In the genomic region with DNA sequence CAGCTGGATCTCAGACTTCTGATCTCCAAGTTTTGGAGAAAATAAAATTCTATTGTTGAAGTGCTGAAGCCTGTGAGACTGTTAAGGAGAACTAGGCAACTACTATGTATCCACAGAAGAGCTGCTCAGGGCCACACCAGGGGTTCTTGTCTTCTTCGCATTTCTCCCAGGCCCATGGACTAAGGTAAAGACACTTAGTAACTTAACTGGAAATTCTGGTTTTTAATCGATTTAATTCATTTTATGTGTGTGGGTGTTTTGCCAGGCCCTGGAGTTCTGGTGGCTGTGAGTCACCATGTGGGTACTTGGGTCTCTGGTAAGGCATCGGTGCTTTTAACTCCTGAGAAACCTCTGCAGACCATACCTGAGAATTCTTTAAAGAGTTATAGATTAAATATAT, we compare ENCODE assay signal across 14 mouse cellular contexts. TPM values are rescaled to one million over a fixed set of nuclear protein-coding genes. Genes with fewer than 3 reads are reported as not detected.
A peak's percentile ranks its signal among the peaks of the same experiment; 100 is the strongest.
DNase-seq lines count a peak whose midpoint lies in the region; ATAC-seq and TF ChIP-seq lines count a peak whose summit lies in the region.
"Had no signal": no experiment of that assay in that cellular context is flagged by ENCODE, and none has a peak within 500 bp of the region (broad histone marks: within the 10 kb centered on the region; RNA-seq: fewer than 3 reads in every experiment).

No protein-coding gene starts in this region.

- H3K4me1 ChIP-seq in heart, embryonic 12.5 days (replicated peaks), result peaks cover 5% of the 10 kb centered on the region
- peaks cover 14% of the 10 kb centered on the region for H3K4me1 ChIP-seq in lung, embryonic 15.5 days
- H3K4me1 ChIP-seq in hindbrain, embryonic 11.5 days (replicated peaks; ENCODE audit: control insufficient read depth, insufficient read depth, low read length), result no peaks in the 10 kb centered on the region
- H3K4me1 ChIP-seq: embryonic facial prominence, embryonic 12.5 days had no signal

- no peak overlapping the region for H3K4me3 ChIP-seq in heart, embryonic 12.5 days
- no peak overlapping the region for H3K4me3 ChIP-seq in lung, embryonic 15.5 days
- no peak overlapping the region for H3K4me3 ChIP-seq in hindbrain, embryonic 11.5 days (ENCODE audit: low read depth, low read length)
- H3K4me3 ChIP-seq: embryonic facial prominence, embryonic 12.5 days; forebrain, embryonic 15.5 days; hindbrain, embryonic 15.5 days had no signal

- H3K9ac ChIP-seq in heart, embryonic 12.5 days, result no peak overlapping the region
- no peak overlapping the region for H3K9ac ChIP-seq in lung, embryonic 15.5 days
- H3K9ac ChIP-seq in hindbrain, embryonic 11.5 days (ENCODE audit: low read depth, low read length), result no peak overlapping the region
- H3K9ac ChIP-seq: embryonic facial prominence, embryonic 12.5 days; forebrain, embryonic 15.5 days; heart, embryonic 15.5 days; hindbrain, embryonic 15.5 days had no signal

- 80% methylated on average over 3 of the region's 3 CpGs for WGBS in heart, embryonic 12.5 days
- 54% methylated on average over 3 of the region's 3 CpGs for WGBS in lung, embryonic 15.5 days
- 90% methylated on average over 3 of the region's 3 CpGs for WGBS in hindbrain, embryonic 11.5 days

- no peak for ATAC-seq in heart, embryonic 12.5 days (ENCODE audit: insufficient number of reproducible peaks, low FRiP score)
- no peak for ATAC-seq in lung, embryonic 15.5 days (ENCODE audit: borderline replicate concordance, extremely low read depth, low FRiP score, low TSS enrichment)
- peak; percentile 14 for ATAC-seq in Patski
- ATAC-seq in hindbrain, embryonic 11.5 days (ENCODE audit: low FRiP score), result no peak

- POLR2A ChIA-PET in Patski (lab: Charles Lee), result interaction anchor here (1.0 to 1.8 kb wide), 2 partner anchors 11 to 22 kb away, joined by 3 to 4 read pairs; no protein-coding TSS in a partner anchor

- intact Hi-C loops in heart, postnatal 14 days (cut with DNase I), result no loop called here

- DNase-seq in heart, postnatal 14 days, result no peak
- DNase-seq in lung, postnatal 10 days, result no peak
- DNase-seq in 3T3-L1 (ENCODE audit: low read depth, low spot score) (peak; percentile 32), Patski (ENCODE audit: low read depth, low spot score) (no peak)
- DNase-seq in hindbrain, embryonic 11.5 days (ENCODE audit: low spot score), result no peak

- no peaks in the 10 kb centered on the region for H3K36me3 ChIP-seq in heart, embryonic 12.5 days
- no peaks in the 10 kb centered on the region for H3K36me3 ChIP-seq in lung, embryonic 15.5 days
- no peaks in the 10 kb centered on the region for H3K36me3 ChIP-seq in hindbrain, embryonic 11.5 days (ENCODE audit: control insufficient read depth, insufficient read depth, low read length)
- H3K36me3 ChIP-seq: embryonic facial prominence, embryonic 12.5 days; forebrain, embryonic 15.5 days; heart, embryonic 10.5 days; heart, embryonic 15.5 days; hindbrain, embryonic 10.5 days; hindbrain, embryonic 15.5 days had no signal

- 0 out of 2 replicates have a peak overlapping the region, but pooled peaks have one; percentile 79 for H3K4me2 ChIP-seq in heart, embryonic 12.5 days
- peak overlapping the region; percentile 69; the same call in 1 of the 2 replicates for H3K4me2 ChIP-seq in lung, embryonic 15.5 days
- no peak overlapping the region for H3K4me2 ChIP-seq in hindbrain, embryonic 11.5 days (replicated peaks; ENCODE audit: low read depth, low read length)

- H3K9me3 ChIP-seq in heart, embryonic 12.5 days (replicated peaks), result 0 out of 2 replicates have a peak, but pooled peaks cover 7% of the 10 kb centered on the region
- no peaks in the 10 kb centered on the region for H3K9me3 ChIP-seq in lung, embryonic 15.5 days
- no peaks in the 10 kb centered on the region for H3K9me3 ChIP-seq in hindbrain, embryonic 11.5 days (ENCODE audit: control insufficient read depth, low read length)
- H3K9me3 ChIP-seq: embryonic facial prominence, embryonic 12.5 days; forebrain, embryonic 15.5 days; heart, embryonic 10.5 days; heart, embryonic 15.5 days; hindbrain, embryonic 15.5 days had no signal

- CTCF ChIA-PET in Patski (lab: Charles Lee), result interaction anchor here (0.7 to 1.8 kb wide), 15 partner anchors 9 to 440 kb away, joined by 3 to 17 read pairs (median 5); a partner anchor contains a TSS

- TF ChIP-seq CTCF in Patski (IDR thresholded peaks at IDR 0.05), result no peak

- no peaks in the 10 kb centered on the region for H3K27me3 ChIP-seq in heart, embryonic 12.5 days (replicated peaks)
- H3K27me3 ChIP-seq in lung, embryonic 15.5 days, result no peaks in the 10 kb centered on the region
- H3K27me3 ChIP-seq in Patski, result no peaks in the 10 kb centered on the region
- H3K27me3 ChIP-seq in hindbrain, embryonic 11.5 days (ENCODE audit: control insufficient read depth, insufficient read depth, low read length), result no peaks in the 10 kb centered on the region
- H3K27me3 ChIP-seq: embryonic facial prominence, embryonic 12.5 days; forebrain, embryonic 15.5 days; heart, embryonic 15.5 days; hindbrain, embryonic 15.5 days had no signal

- in situ Hi-C loops in Patski (cut with MboI; ENCODE audit: low pct_unique_long_range_greater_than_20kb), result loop anchor here (10.0 kb wide), 2 partner anchors 235 to 395 kb away; a partner anchor contains a TSS

- no peak overlapping the region for H3K27ac ChIP-seq in heart, embryonic 12.5 days (ENCODE audit: poor library complexity, severe bottlenecking)
- H3K27ac ChIP-seq in lung, embryonic 15.5 days, result no peak overlapping the region
- H3K27ac ChIP-seq in hindbrain, embryonic 11.5 days (ENCODE audit: low read depth, low read length), result no peak overlapping the region
- H3K27ac ChIP-seq: embryonic facial prominence, embryonic 12.5 days; forebrain, embryonic 15.5 days; heart, embryonic 15.5 days; hindbrain, embryonic 10.5 days; hindbrain, embryonic 15.5 days had no signal

RNA-seq across cellular contexts. Expression of a gene that starts 7.8 kb away (rescaled TPM):
- 25.4 and 28.9 TPM in 2 replicates for polyA plus RNA-seq in heart, embryonic 12.5 days (2016; fragmentation: Nextera tagmentation; extraction: Ambion mirVana)
- 10 to 100 TPM; 18.3 to 22.4 TPM for total RNA-seq in heart, postnatal 14 days (2021)
- polyA plus RNA-seq in lung, embryonic 15.5 days (2015; fragmentation: Nextera tagmentation; extraction: Ambion mirVana), result 34.9 and 36.2 TPM in 2 replicates
- 29.4 TPM for polyA plus RNA-seq in Patski (2021)
- polyA plus RNA-seq in hindbrain, embryonic 11.5 days (2014; fragmentation: Nextera tagmentation; extraction: Ambion mirVana), result 57.8 and 62.7 TPM in 2 replicates

RNA-seq across cellular contexts. Expression of a gene that starts 21.3 kb away (rescaled TPM):
- 21.6 and 21.8 TPM in 2 replicates for polyA plus RNA-seq in heart, embryonic 12.5 days (2016; fragmentation: Nextera tagmentation; extraction: Ambion mirVana)
- total RNA-seq in heart, postnatal 14 days (2021), result 10 to 100 TPM; 87.3 to 92.4 TPM
- 36.2 and 37.8 TPM in 2 replicates for polyA plus RNA-seq in lung, embryonic 15.5 days (2015; fragmentation: Nextera tagmentation; extraction: Ambion mirVana)
- polyA plus RNA-seq in Patski (2021), result 159 TPM
- polyA plus RNA-seq in hindbrain, embryonic 11.5 days (2014; fragmentation: Nextera tagmentation; extraction: Ambion mirVana), result 56.9 and 61.9 TPM in 2 replicates

RNA-seq across cellular contexts. Expression of a gene that starts 36.2 kb away (rescaled TPM):
- 4.4 and 4.5 TPM in 2 replicates for polyA plus RNA-seq in heart, embryonic 12.5 days (2016; fragmentation: Nextera tagmentation; extraction: Ambion mirVana)
- 1 to 10 TPM; 3.7 to 4.1 TPM for total RNA-seq in heart, postnatal 14 days (2021)
- polyA plus RNA-seq in lung, embryonic 15.5 days (2015; fragmentation: Nextera tagmentation; extraction: Ambion mirVana), result 4.2 and 4.8 TPM in 2 replicates
- 0.35 TPM for polyA plus RNA-seq in Patski (2021)
- polyA plus RNA-seq in hindbrain, embryonic 11.5 days (2014; fragmentation: Nextera tagmentation; extraction: Ambion mirVana), result 3.8 and 3.9 TPM in 2 replicates
- total RNA-seq: CH12.LX had no signal
